Mouse (Mus musculus) liver, adult 2 months (tissue): ENCODE results near the gene Tbc1d8b. TPM values are rescaled to one million over a fixed set of nuclear protein-coding genes. Genes with fewer than 3 reads are reported as not detected.
A peak's percentile ranks its signal among the peaks of the same experiment; 100 is the strongest.

ENCODE experiments used
- DNase-seq: peaks from one replicate; pipeline ENCODE4 v3.0.0-alpha.2; 2011; ENCODE audit warnings: low read depth, low spot score; ENCODE audit errors: extremely low read depth
- H3K27ac ChIP-seq: fragments of 200-500 bp; replicated peaks from 2 replicates; pipeline ENCODE4 v1.5.1; 2012; ENCODE audit warnings: low read depth, mild to moderate bottlenecking, control low read depth, inconsistent platforms, low read length; ENCODE audit not compliant: insufficient read depth
- H3K27me3 ChIP-seq: fragments of 200-500 bp; 2 replicates; pipeline ENCODE4 v1.6.1; 2012; ENCODE audit warnings: mild to moderate bottlenecking, moderate library complexity, low read length, inconsistent platforms; ENCODE audit not compliant: control insufficient read depth, insufficient read depth
- H3K36me3 ChIP-seq: fragments of 200-500 bp; 2 replicates; pipeline ENCODE4 v1.6.1; 2012; ENCODE audit warnings: low read length, inconsistent platforms; ENCODE audit not compliant: control insufficient read depth, insufficient read depth
- H3K4me1 ChIP-seq: fragments of 200-500 bp; 2 replicates; pipeline ENCODE4 v1.6.1; 2011; ENCODE audit warnings: low read length; ENCODE audit not compliant: control insufficient read depth, insufficient read depth
- H3K4me3 ChIP-seq: fragments of 200-500 bp; 2 replicates; pipeline ENCODE4 v1.5.1; 2011; ENCODE audit warnings: low read depth, mild to moderate bottlenecking, control low read depth, low read length, moderate library complexity; ENCODE audit not compliant: insufficient read depth
- H3K79me2 ChIP-seq: fragments of 200-500 bp; 2 replicates; pipeline ENCODE4 v1.6.1; 2012; ENCODE audit warnings: inconsistent platforms, mild to moderate bottlenecking, low read length, moderate library complexity; ENCODE audit not compliant: control insufficient read depth, insufficient read depth
- H3K9ac ChIP-seq: fragments of 200-500 bp; 2 replicates; pipeline ENCODE4 v1.6.1; 2012; ENCODE audit warnings: low read depth, mild to moderate bottlenecking, control low read depth, inconsistent platforms, low read length
- CTCF ChIP-seq: fragments of 200-500 bp; IDR thresholded peaks from 2 replicates; pipeline ENCODE4 v1.5.1; 2011; ENCODE audit warnings: low read depth, low read length, control low read depth
- POLR2A ChIP-seq: fragments of 200-500 bp; IDR thresholded peaks from 2 replicates; pipeline ENCODE4 v1.6.1; 2011; ENCODE audit warnings: low read length, control low read depth; ENCODE audit not compliant: insufficient read depth; ENCODE audit errors: extremely low read depth
- WGBS: fragments of 180-500 bp; shearing (Covaris S2); methylation state at CpG from one replicate; pipeline ENCODE4 v1.1.7; 2018; 5-methylcytosine and 5-hydroxymethylcytosine counted together
- polyA plus RNA-seq: library from polyadenylated mRNA; depleted of rRNA; stranded (reverse); fragments of >200 nt; gene quantifications from 2 replicates; pipeline ENCODE4 v1.2.3, GENCODE M21; 2012
- total RNA-seq: library from RNA; depleted of rRNA; stranded (reverse); fragments of >200 nt; gene quantifications from 2 replicates; pipeline ENCODE4 v1.2.3, GENCODE M21; 2014

Gene Tbc1d8b
- total and polyA plus RNA-seq, 2 experiments: 1.6 to 16.1 TPM

- no peak overlapping the region for H3K4me3 ChIP-seq
- H3K36me3 ChIP-seq: no peaks in the 10 kb centered on the region
- no peaks in the 10 kb centered on the region for H3K27me3 ChIP-seq
- H3K9ac ChIP-seq: no peak overlapping the region
- 54% methylated on average over 4 of the region's 4 CpGs for WGBS
- H3K79me2 ChIP-seq: no peaks in the 10 kb centered on the region
- peaks cover 30% of the 10 kb centered on the region for H3K4me1 ChIP-seq
- H3K27ac ChIP-seq: peak overlapping the region; percentile 73
- DNase-seq: peak; percentile 63
- TF ChIP-seq POLR2A (no peak), CTCF (no peak)
These were observed 96.8 kb downstream of the Tbc1d8b start for GRCm38 (mm10) chrX:139781563-139781962.

DNA sequence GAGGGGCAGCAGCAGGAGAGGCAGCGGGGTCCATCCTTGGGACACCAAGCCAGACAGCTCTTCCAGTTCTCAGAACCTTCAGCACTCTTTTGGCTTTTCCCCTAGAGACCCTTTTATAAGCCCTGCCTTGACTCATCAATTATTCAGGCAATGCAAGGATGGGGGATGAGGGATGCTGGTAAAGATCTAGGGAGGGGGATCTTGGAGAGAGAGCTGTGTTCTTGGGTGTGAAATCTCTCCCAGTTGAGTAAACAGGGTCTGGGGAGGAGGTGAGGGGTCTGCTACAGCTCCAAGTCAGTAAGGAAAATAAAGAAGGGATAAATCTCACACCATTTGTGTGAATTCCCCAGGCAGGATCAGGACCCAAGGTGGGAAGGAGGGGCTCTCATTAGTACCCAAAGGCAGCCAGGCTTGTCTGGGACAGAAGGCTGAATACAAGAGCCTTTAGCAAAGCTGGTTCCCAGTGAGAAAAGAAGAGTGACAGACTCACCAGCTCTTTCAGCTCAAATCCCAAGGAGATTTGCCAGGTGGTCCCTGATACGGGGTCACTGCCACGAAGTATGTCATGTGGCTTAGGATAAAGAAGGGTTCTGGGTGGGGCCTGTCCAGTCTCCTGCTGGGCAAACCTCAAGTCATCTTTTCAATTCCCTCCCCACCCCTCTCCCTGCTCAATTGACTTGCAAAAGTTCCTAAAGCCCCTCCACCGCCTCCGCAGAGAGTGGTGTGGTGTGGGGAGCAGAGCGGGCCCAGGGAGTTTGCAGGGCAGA, 97.7 kb downstream of the Tbc1d8b start, which contains the start of gene Ripply1:
Gene Ripply1, minus strand, starts transcription at position 76 of the 767 bp plus-strand sequence.
- H3K27me3 ChIP-seq: no peaks in the 10 kb centered on the region
- no peaks in the 10 kb centered on the region for H3K79me2 ChIP-seq
- peak within 1 kb of the TSS; percentile 39; the same call in 1 of the 2 replicates for H3K9ac ChIP-seq
- H3K4me1 ChIP-seq: peaks cover 30% of the 10 kb centered on the region
- WGBS: 71% methylated on average over 6 of the region's 6 CpGs
- no peaks in the 10 kb centered on the region for H3K36me3 ChIP-seq
- peak within 1 kb of the TSS; percentile 73 for H3K27ac ChIP-seq
- TF ChIP-seq CTCF (no peak), POLR2A (no peak)
- DNase-seq: no peak
- H3K4me3 ChIP-seq: no peak within 1 kb of the TSS

DNA sequence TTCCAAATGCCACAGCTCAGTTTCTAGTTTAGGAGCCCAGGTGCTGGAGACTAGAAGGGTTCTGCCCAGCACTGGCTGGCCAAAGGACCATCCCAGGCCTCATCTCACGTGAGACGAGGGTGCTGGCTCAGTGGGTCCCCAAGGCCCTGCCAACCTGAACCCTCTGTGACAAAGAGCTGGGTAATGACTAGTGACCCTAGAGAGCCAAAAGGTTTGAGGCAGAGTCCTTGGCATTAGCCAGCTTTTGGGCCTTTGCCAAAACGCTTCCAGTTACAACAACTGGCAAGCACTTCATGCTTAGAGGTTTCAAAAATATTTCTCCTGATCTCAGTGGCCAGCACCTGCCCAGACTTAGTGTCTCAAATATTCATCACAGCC, 98.2 kb downstream of the Tbc1d8b start:
- Histone ChIP-seq H3K27me3 (no peaks in the 10 kb centered on the region), H3K9ac (no peak overlapping the region), H3K27ac (peak overlapping the region; percentile 42), H3K4me1 (peaks cover 30% of the 10 kb centered on the region), H3K36me3 (no peaks in the 10 kb centered on the region), H3K79me2 (no peaks in the 10 kb centered on the region), H3K4me3 (no peak overlapping the region)
- peak; percentile 86 for DNase-seq
- 16% methylated on average over 3 of the region's 3 CpGs for WGBS
- TF ChIP-seq POLR2A: no peak

- Histone ChIP-seq H3K4me1 (peaks cover 16% of the 10 kb centered on the region), H3K27ac (no peak overlapping the region), H3K27me3 (no peaks in the 10 kb centered on the region), H3K36me3 (no peaks in the 10 kb centered on the region), H3K9ac (no peak overlapping the region), H3K79me2 (no peaks in the 10 kb centered on the region), H3K4me3 (no peak overlapping the region)
- TF ChIP-seq CTCF (no peak), POLR2A (no peak)
- WGBS: 90% methylated on average over 1 of the region's 1 CpGs
- no peak for DNase-seq
These were observed 101.0 kb downstream of the Tbc1d8b start for GRCm38 (mm10) chrX:139785764-139786163.

DNA sequence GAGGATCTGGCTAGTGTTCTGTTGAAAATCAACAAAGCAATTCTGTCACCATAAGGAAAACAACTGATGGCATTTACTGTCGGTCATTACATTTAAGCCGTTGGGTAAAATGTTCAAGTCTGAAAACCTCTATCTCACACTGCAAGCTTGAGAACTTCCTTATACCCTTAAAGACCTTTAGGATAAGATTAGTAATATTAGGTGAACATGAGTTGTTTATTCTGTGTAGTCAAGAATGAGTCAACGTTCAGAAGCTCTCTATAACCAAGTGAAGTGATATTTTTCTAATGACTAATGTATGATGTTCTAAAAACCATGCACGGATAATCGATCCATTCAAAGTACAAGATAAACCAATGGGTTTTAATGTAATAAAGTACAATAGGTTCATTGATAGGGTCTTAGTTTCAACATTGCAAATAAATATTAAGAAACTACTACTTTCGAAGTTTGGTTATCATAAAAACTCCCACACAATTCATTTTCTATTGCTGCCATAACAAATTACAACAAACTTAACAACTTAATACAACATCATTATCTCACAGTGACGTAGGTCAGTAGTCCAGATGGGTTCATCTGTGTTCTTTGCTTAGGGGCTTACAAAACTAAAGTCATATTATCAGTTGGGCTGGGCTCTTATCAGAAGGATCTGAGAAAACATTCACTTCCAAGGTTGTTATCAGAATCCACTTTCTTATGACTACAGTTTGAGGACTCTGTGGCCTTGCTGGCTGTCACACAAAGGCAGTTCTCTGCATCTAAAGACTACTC, 109.5 kb downstream of the Tbc1d8b start:
- Histone ChIP-seq H3K27ac (no peak overlapping the region), H3K4me3 (no peak overlapping the region), H3K36me3 (no peaks in the 10 kb centered on the region), H3K4me1 (peaks cover 3% of the 10 kb centered on the region; the same call in 1 of the 2 replicates), H3K79me2 (no peaks in the 10 kb centered on the region), H3K27me3 (no peaks in the 10 kb centered on the region), H3K9ac (no peak overlapping the region)
- no peak for DNase-seq
- 58% methylated on average over 7 of the region's 7 CpGs for WGBS
- TF ChIP-seq CTCF: no peak
- no peak for TF ChIP-seq POLR2A
